Mouse (Mus musculus) mature B cell (primary cell): ENCODE results near the gene Il1f5.

Experiments
- in situ Hi-C: fragments of 300-500 bp; cut with MboI; formaldehyde crosslinking; loops from 2 replicates; pipeline ENCODE4 v1.14.3; 2019

Il1f5 gene

GRCm38 (mm10) chr2:24276654-24277053 lies at the start of gene Il1f5:
TSS of gene Il1f5 (plus strand) at chr2:24276954.
- in situ Hi-C loops = loop anchor here (25.0 kb wide), 1 partner anchor 486 kb away; the partner anchor contains the start of gene Cacna1b

DNA sequence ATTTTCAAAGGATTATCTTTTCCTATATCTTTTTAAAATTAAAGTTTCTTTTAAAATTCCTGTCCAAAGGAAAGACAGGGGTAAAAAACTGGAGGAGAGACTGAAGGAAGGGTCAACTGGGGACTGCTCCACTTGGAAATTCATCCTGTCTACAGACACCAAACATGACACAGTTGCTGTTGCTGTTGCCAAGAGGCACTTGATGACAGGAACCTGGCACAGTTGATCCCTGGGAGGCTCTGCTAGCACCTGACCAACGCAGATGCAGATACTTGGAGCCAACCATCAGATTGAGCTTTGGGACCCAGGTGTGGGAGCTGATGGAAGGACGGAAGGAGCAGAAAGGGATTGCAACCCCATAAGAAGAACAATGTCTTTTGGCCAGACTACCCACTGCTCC lies 49.6 kb upstream of the Il1f5 start:
- in situ Hi-C loops = no loop called here

DNA sequence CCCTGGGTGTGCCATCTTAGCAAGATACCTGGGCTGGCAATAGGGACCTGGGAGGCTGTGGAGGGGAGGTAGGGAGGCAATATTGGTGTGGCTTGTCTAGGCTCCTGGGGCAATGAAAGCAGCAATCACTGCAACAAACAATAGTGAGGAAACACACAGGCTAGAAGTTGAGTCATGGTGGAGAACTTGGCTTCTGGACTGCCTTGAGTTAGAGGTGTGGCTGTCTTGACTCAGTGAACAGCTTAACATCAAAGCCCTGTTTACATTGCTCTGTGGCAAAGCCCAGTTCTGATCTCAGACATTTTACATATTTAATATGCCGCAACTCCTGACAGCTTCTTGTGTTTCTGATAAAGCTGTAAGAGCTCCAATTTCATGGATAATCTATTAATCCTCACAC lies 9.3 kb upstream of the Il1f5 start:
- in situ Hi-C loops = no loop called here

GRCm38 (mm10) chr2:24273619-24274018 lies 3.1 kb upstream of the Il1f5 start:
- in situ Hi-C loops = no loop called here

DNA sequence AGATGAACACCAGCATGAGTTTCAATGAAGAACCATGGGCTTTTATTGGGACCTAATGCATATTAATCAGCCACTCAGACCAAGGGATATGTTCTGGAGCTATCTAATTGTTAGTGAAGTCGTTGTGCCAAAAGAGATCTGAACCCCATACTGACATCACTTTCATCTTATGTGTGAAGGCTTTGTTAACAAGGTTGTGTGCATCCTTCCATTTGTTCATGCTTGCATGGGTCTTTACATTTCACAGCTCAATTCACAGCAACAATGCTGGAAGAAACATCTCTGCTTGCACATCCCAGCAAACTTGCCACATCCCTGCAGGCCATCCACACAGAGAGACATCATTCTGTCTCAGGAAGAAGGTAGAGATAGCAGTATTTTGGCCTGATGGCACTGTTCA lies 1.6 kb upstream of the Il1f5 start:
- in situ Hi-C loops = loop anchor here (25.0 kb wide), 1 partner anchor 487 kb away; the partner anchor contains the start of gene Cacna1b

DNA sequence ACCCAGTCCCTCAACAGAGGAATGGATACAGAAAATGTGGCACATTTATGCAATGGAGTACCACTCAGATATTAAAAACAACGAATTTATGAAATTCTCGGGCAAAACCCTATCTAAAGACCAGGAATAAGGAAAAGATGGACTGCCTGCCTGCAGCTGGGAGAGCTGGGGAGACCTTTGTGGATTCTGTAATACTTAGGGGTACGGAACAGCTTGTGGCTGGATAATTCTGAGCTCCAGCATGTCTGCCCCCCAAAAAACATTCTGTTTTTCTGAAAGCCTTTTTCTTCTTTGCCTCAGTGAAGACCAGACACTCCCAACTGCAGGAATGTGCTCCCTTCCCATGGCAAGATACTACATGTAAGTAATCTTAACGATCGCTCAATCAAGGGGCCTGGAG lies 14.1 kb downstream of the Il1f5 start, which contains the start of gene Il1f10:
TSS of gene Il1f10 (plus strand) at position 301 of the 400 bp plus-strand sequence.
- in situ Hi-C loops = loop anchor here (25.0 kb wide), 1 partner anchor 471 kb away; the partner anchor contains the start of gene Cacna1b

DNA sequence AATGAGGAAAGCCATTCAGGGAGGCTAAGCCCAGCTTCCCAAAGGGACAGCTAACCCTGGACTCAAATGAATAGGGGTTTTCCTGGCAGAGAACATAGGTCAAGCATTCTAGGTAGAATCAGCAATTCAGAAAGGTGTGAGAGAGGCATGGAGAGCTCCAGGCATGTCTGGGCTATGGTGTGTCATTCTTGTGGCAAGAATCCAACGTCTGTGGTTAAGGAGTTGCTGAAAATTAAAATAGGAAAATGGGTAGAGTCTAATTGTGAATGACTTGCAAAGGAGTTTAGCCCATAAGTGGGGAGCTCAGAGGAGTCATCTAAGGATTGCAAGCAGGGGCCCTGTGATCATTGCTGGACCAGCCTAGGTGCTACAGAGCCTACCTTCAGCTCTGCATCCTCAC lies 17.9 kb downstream of the Il1f5 start:
- in situ Hi-C loops = loop anchor here (25.0 kb wide), 1 partner anchor 468 kb away; the partner anchor contains the start of gene Cacna1b

DNA sequence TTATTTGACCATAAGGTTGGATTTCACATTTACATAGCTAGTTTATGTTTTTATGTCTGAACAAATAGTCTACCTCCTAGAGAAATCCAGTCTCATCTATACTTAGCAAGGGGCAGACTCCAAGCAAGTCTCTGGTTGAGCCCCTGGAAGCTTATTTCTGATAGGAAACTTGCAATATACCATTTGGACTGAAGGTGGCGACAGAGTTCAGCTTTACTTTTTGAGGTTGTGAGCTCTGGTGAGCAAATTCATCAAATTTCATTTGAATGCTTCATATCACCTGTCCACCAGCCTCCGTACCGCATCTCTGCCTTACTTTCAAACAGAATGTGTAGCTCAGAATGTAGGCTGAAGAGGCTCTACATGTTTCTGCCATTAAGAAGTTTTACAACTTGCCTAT lies 20.1 kb downstream of the Il1f5 start:
- in situ Hi-C loops = loop anchor here (25.0 kb wide), 1 partner anchor 465 kb away; the partner anchor contains the start of gene Cacna1b

- in situ Hi-C loops = no loop called here
These were observed 34.7 kb downstream of the Il1f5 start for GRCm38 (mm10) chr2:24311302-24312001.

DNA sequence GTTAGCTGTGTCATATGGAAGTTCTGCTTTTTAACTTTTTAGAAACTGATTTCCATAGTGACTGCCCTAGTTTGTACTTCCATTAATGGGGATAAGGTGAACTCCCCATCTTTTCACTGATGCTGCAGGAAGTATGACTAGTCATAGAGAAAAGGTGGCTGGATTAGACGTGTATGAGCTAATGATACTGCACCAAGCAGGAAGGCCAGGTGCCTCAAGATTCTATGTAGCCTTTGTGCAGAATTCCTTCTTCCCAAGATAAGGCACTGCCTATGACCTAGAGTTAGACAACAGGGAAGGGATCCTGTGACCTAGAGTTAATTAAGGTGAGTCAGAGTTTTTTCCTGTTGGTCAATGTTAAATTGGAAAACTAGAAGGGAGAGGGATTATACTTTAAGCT lies 40.2 kb downstream of the Il1f5 start:
- in situ Hi-C loops = no loop called here

DNA sequence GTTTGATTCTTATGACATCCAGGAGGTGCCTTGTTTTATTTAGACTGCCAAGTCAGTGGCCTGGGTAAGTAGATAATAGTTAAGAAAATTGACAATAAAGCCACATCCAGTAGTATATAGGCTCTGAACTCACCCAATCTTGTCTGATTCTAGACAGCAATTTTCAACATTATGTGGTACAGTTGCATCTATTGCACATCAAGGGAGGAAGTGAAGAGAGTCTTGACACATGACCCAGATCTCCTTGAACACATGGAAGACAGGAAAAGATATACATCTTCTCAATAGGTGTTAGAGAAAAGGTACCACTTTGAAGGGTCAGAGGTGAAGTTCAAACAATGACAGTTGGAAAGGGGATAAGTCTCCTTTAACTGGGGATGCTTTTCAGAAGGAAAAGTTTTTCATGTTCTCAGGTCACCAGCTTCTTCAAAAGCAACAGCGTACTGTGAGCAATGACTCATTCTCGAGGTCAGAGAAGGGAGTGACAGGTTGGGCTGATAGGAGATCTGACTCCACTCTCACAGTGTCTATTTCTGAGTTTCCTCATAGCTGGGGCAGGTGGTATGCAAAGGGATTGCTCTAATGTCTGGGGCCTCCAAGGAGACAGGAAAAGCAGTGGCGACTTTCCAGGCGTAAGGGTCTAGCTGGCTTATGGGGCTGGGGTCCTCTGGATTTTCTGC lies 41.3 kb downstream of the Il1f5 start:
- in situ Hi-C loops = no loop called here
